Mouse (Mus musculus) heart, embryonic 16.5 days (tissue): Measurements from ENCODE around the gene Ncr1. TPM values are rescaled to one million over a fixed set of nuclear protein-coding genes. Genes with fewer than 3 reads are reported as not detected.
"Not testable (repeated sequence)": the region's sequence is repeated elsewhere in the genome, so short reads cannot be mapped to it uniquely, and the experiment has no call there.

Source experiments
- ATAC-seq: fragments of 200-750 bp; cut with Nextera tagmentation; replicated peaks from 2 replicates; pipeline ENCODE4 v1.8.0; 2017; ENCODE audit warnings: moderate number of reproducible peaks; ENCODE audit not compliant: insufficient read depth, low FRiP score; ENCODE audit errors: extremely low read depth
- H3K27ac ChIP-seq: fragments of 300-500 bp; sonication (generic); 2 replicates; pipeline ENCODE4 v1.5.1; 2014; ENCODE audit warnings: mild to moderate bottlenecking, low read length, control low read depth, moderate library complexity
- H3K27me3 ChIP-seq: fragments of 300-500 bp; sonication (generic); 2 replicates; pipeline ENCODE4 v1.6.1; 2014; ENCODE audit warnings: low read length, mixed read lengths; ENCODE audit not compliant: control insufficient read depth, insufficient read depth
- H3K36me3 ChIP-seq: fragments of 300-500 bp; sonication (generic); 2 replicates; pipeline ENCODE4 v1.6.1; 2014; ENCODE audit not compliant: control insufficient read depth, insufficient read depth
- H3K4me1 ChIP-seq: fragments of 300-500 bp; sonication (generic); 2 replicates; pipeline ENCODE4 v1.6.1; 2014; ENCODE audit warnings: low read length, mixed read lengths; ENCODE audit not compliant: control insufficient read depth, insufficient read depth
- H3K4me2 ChIP-seq: fragments of 300-500 bp; sonication (generic); 2 replicates; pipeline ENCODE4 v1.6.1; 2014; ENCODE audit warnings: low read depth, mild to moderate bottlenecking, control low read depth, low read length
- H3K4me3 ChIP-seq: fragments of 300-500 bp; sonication (generic); 2 replicates; pipeline ENCODE4 v1.5.1; 2014; ENCODE audit warnings: mild to moderate bottlenecking, control low read depth, low read length
- H3K9ac ChIP-seq: fragments of 300-500 bp; sonication (generic); 2 replicates; pipeline ENCODE4 v1.6.1; 2014; ENCODE audit warnings: low read length, control low read depth
- H3K9me3 ChIP-seq: fragments of 300-500 bp; sonication (generic); replicated peaks from 2 replicates; pipeline ENCODE4 v1.6.1; 2016; ENCODE audit warnings: low read length; ENCODE audit not compliant: control insufficient read depth
- WGBS: fragments of 180-500 bp; shearing (Covaris S2); extraction: QIAGEN DNeasy Blood & Tissue Kit; methylation state at CpG from one replicate; pipeline ENCODE4 v1.1.7; 2014; 5-methylcytosine and 5-hydroxymethylcytosine counted together
- polyA plus RNA-seq: library from polyadenylated mRNA; unstranded; fragments of >200 nt; fragmentation: Nextera tagmentation; extraction: Ambion mirVana; gene quantifications from 2 replicates; pipeline ENCODE4 v1.2.1, GENCODE M21; 2015

Gene Ncr1
- polyA plus RNA-seq: 0.12 TPM in 1 of 2 replicates, not detected in the other

- no peak within 1 kb of the TSS for H3K9ac ChIP-seq
- no peak within 1 kb of the TSS for H3K27ac ChIP-seq
- ATAC-seq: no peak
- no peak within 1 kb of the TSS for H3K4me2 ChIP-seq
- no peaks in the 10 kb centered on the region for H3K27me3 ChIP-seq
- H3K36me3 ChIP-seq: no peaks in the 10 kb centered on the region
- H3K9me3 ChIP-seq: no peaks in the 10 kb centered on the region
- no peak within 1 kb of the TSS for H3K4me3 ChIP-seq
- H3K4me1 ChIP-seq: no peaks in the 10 kb centered on the region
Measured at GRCm38 (mm10) chr7:4337509-4337908, at the start of gene Ncr1. TSS of gene Ncr1 (plus strand) at chr7:4337724.

- no peaks in the 10 kb centered on the region for H3K36me3 ChIP-seq
- no peak overlapping the region for H3K27ac ChIP-seq
- H3K9me3 ChIP-seq: no peaks in the 10 kb centered on the region
- 67% methylated on average over 5 of the region's 5 CpGs for WGBS
- H3K9ac ChIP-seq: no peak overlapping the region
- no peak overlapping the region for H3K4me3 ChIP-seq
- H3K27me3 ChIP-seq: no peaks in the 10 kb centered on the region
- no peak for ATAC-seq
- no peaks in the 10 kb centered on the region for H3K4me1 ChIP-seq
- no peak overlapping the region for H3K4me2 ChIP-seq
Measured at GRCm38 (mm10) chr7:4292638-4293037, 44.9 kb upstream of the Ncr1 start.

- WGBS: 35% methylated on average over 1 of the region's 1 CpGs
Measured at GRCm38 (mm10) chr7:4297189-4297588, 40.3 kb upstream of the Ncr1 start.

GRCm38 (mm10) chr7:4300166-4300565 is 37.4 kb upstream of the Ncr1 start:
- H3K4me2 ChIP-seq: no peak overlapping the region
- no peak for ATAC-seq
- H3K4me3 ChIP-seq: no peak overlapping the region
- H3K36me3 ChIP-seq: no peaks in the 10 kb centered on the region
- H3K9me3 ChIP-seq: no peaks in the 10 kb centered on the region
- no peaks in the 10 kb centered on the region for H3K4me1 ChIP-seq
- H3K27ac ChIP-seq: no peak overlapping the region
- no peaks in the 10 kb centered on the region for H3K27me3 ChIP-seq
- no peak overlapping the region for H3K9ac ChIP-seq

More at GRCm38 (mm10) chr7:4297189-4297588, 40.3 kb upstream of the Ncr1 start:
- Histone ChIP-seq H3K9me3 (no peaks in the 10 kb centered on the region), H3K4me2 (no peak overlapping the region), H3K27ac (no peak overlapping the region), H3K9ac (no peak overlapping the region), H3K27me3 (no peaks in the 10 kb centered on the region), H3K4me1 (no peaks in the 10 kb centered on the region), H3K36me3 (no peaks in the 10 kb centered on the region), H3K4me3 (no peak overlapping the region)
- ATAC-seq: no peak

- WGBS: 75% methylated on average over 1 of the region's 1 CpGs
- ATAC-seq: no peak
- H3K4me2 ChIP-seq: no peak overlapping the region
- H3K27ac ChIP-seq: no peak overlapping the region
- no peak overlapping the region for H3K9ac ChIP-seq
- H3K4me3 ChIP-seq: no peak overlapping the region
- H3K4me1 ChIP-seq: no peaks in the 10 kb centered on the region
- no peaks in the 10 kb centered on the region for H3K36me3 ChIP-seq
- H3K27me3 ChIP-seq: no peaks in the 10 kb centered on the region
- no peaks in the 10 kb centered on the region for H3K9me3 ChIP-seq
Measured at GRCm38 (mm10) chr7:4303457-4303856, 34.1 kb upstream of the Ncr1 start.

GRCm38 (mm10) chr7:4313109-4313508 is 24.4 kb upstream of the Ncr1 start:
- H3K9ac ChIP-seq, H3K36me3 ChIP-seq, H3K4me3 ChIP-seq, ATAC-seq, H3K27me3 ChIP-seq, H3K4me2 ChIP-seq, H3K9me3 ChIP-seq, H3K27ac ChIP-seq, H3K4me1 ChIP-seq: not testable (repeated sequence)
- WGBS: 77% methylated on average over 2 of the region's 2 CpGs

- not testable (repeated sequence) for H3K27me3 ChIP-seq, ATAC-seq, H3K4me3 ChIP-seq, H3K9ac ChIP-seq, H3K27ac ChIP-seq, H3K36me3 ChIP-seq, H3K9me3 ChIP-seq, H3K4me1 ChIP-seq, H3K4me2 ChIP-seq
- 77% methylated on average over 3 of the region's 3 CpGs for WGBS
Measured at GRCm38 (mm10) chr7:4313531-4313930, 24.0 kb upstream of the Ncr1 start.

GRCm38 (mm10) chr7:4323301-4323700 is 14.2 kb upstream of the Ncr1 start:
- Histone ChIP-seq H3K27me3 (no peaks in the 10 kb centered on the region), H3K4me2 (no peak overlapping the region), H3K9ac (no peak overlapping the region), H3K27ac (no peak overlapping the region), H3K36me3 (no peaks in the 10 kb centered on the region), H3K4me1 (no peaks in the 10 kb centered on the region), H3K9me3 (no peaks in the 10 kb centered on the region), H3K4me3 (no peak overlapping the region)
- ATAC-seq: no peak
- 57% methylated on average over 2 of the region's 2 CpGs for WGBS

GRCm38 (mm10) chr7:4373521-4373920 is 36.0 kb downstream of the Ncr1 start:
- no peak for ATAC-seq
- 75% methylated on average over 7 of the region's 7 CpGs for WGBS
- Histone ChIP-seq H3K4me1 (no peaks in the 10 kb centered on the region), H3K9me3 (no peaks in the 10 kb centered on the region), H3K4me3 (no peak overlapping the region), H3K27ac (no peak overlapping the region), H3K27me3 (no peaks in the 10 kb centered on the region), H3K36me3 (no peaks in the 10 kb centered on the region), H3K9ac (no peak overlapping the region), H3K4me2 (no peak overlapping the region)
